Mouse (Mus musculus): ENCODE data around the gene P3h1. TPM values are rescaled to one million over a fixed set of nuclear protein-coding genes. Genes with fewer than 3 reads are reported as not detected.
"Not testable (repeated sequence)": the region's sequence is repeated elsewhere in the genome, so short reads cannot be mapped to it uniquely, and the experiment has no call there.

Gene P3h1
- total RNA-seq, 2 experiments from 2014 or later: 15.0 to 15.7 TPM

- no peak for DNase-seq (ENCODE audit: low spot score)
- intact Hi-C loops (cut with DNase I): loop anchor here (2.0 kb wide), 1 partner anchor 15 kb away; no protein-coding TSS in a partner anchor
Measured at GRCm38 (mm10) chr4:119259344-119260254, 26.9 kb downstream of the P3h1 start.

GRCm38 (mm10) chr4:119261087-119261713 is 28.5 kb downstream of the P3h1 start:
- intact Hi-C loops (cut with DNase I): loop anchor here (2.0 kb wide), 1 partner anchor 14 kb away; no protein-coding TSS in a partner anchor

GRCm38 (mm10) chr4:119262483-119262882 is 29.8 kb downstream of the P3h1 start:
- DNase-seq (ENCODE audit: low spot score): no peak
- intact Hi-C loops (cut with DNase I): no loop called here

More at GRCm38 (mm10) chr4:119261087-119261713, 28.5 kb downstream of the P3h1 start:
- DNase-seq (ENCODE audit: low spot score): no peak

- intact Hi-C loops (cut with DNase I): no loop called here
Measured at GRCm38 (mm10) chr4:119263459-119263858, 30.7 kb downstream of the P3h1 start.

GRCm38 (mm10) chr4:119266606-119267005 is 33.9 kb downstream of the P3h1 start:
- DNase-seq (ENCODE audit: low spot score): no peak
- intact Hi-C loops (cut with DNase I): no loop called here

More at GRCm38 (mm10) chr4:119263459-119263858, 30.7 kb downstream of the P3h1 start:
- no peak for DNase-seq (ENCODE audit: low spot score)

GRCm38 (mm10) chr4:119274627-119275026 is 41.9 kb downstream of the P3h1 start:
- intact Hi-C loops (cut with DNase I): loop anchor here (2.0 kb wide), 1 partner anchor 14 kb away; no protein-coding TSS in a partner anchor
- DNase-seq (ENCODE audit: low spot score): peak; percentile 34

- no peak for DNase-seq (ENCODE audit: low spot score)
- intact Hi-C loops (cut with DNase I): loop anchor here (2.0 kb wide), 1 partner anchor 14 kb away; no protein-coding TSS in a partner anchor
Measured at GRCm38 (mm10) chr4:119275226-119275625, 42.5 kb downstream of the P3h1 start.

- no peak for DNase-seq (ENCODE audit: low spot score)
Measured at GRCm38 (mm10) chr4:119275726-119276125, 43.0 kb downstream of the P3h1 start.

GRCm38 (mm10) chr4:119278784-119279183 is 46.1 kb downstream of the P3h1 start:
- DNase-seq (ENCODE audit: low spot score); intact Hi-C loops (cut with DNase I): not testable (repeated sequence)

More at GRCm38 (mm10) chr4:119275726-119276125, 43.0 kb downstream of the P3h1 start:
- intact Hi-C loops (cut with DNase I): loop anchor here (2.0 kb wide), 1 partner anchor 15 kb away; no protein-coding TSS in a partner anchor

- no peak for DNase-seq (ENCODE audit: low spot score)
- intact Hi-C loops (cut with DNase I): loop anchor here (5.0 kb wide), 1 partner anchor 37 kb away; the partner anchor contains the start of gene Ppih
Measured at GRCm38 (mm10) chr4:119284861-119285260, 52.1 kb downstream of the P3h1 start.

- intact Hi-C loops (cut with DNase I): no loop called here
- DNase-seq (ENCODE audit: low spot score): no peak
Measured at GRCm38 (mm10) chr4:119285336-119285735, 52.6 kb downstream of the P3h1 start.

- intact Hi-C loops (cut with DNase I): no loop called here
- no peak for DNase-seq (ENCODE audit: low spot score)
Measured at GRCm38 (mm10) chr4:119291921-119292320, 59.2 kb downstream of the P3h1 start.

- peak; percentile 20 for DNase-seq (ENCODE audit: low spot score)
- intact Hi-C loops (cut with DNase I): no loop called here
Measured at GRCm38 (mm10) chr4:119292771-119293573, 60.3 kb downstream of the P3h1 start.

- DNase-seq (ENCODE audit: low spot score): no peak
- intact Hi-C loops (cut with DNase I): loop anchor here (1.0 kb wide), 1 partner anchor 27 kb away; the partner anchor contains the start of gene Ppih
Measured at GRCm38 (mm10) chr4:119293574-119294258, 61.0 kb downstream of the P3h1 start.

GRCm38 (mm10) chr4:119294415-119295133 is 61.9 kb downstream of the P3h1 start, which contains the start of gene Ybx1:
Gene Ybx1, minus strand, starts transcription at chr4:119294604.
- intact Hi-C loops (cut with DNase I): loop anchor here (1.0 to 5.0 kb wide), 2 partner anchors 26 to 128 kb away; partner anchors contain the start of genes Ppcs, Ppih and Zmynd12
- DNase-seq (ENCODE audit: low spot score): peak; percentile 99

- intact Hi-C loops (cut with DNase I): loop anchor here (5.0 kb wide), 1 partner anchor 127 kb away; the partner anchor contains the start of genes Ppcs and Zmynd12
- no peak for DNase-seq (ENCODE audit: low spot score)
Measured at GRCm38 (mm10) chr4:119295134-119295453, 62.4 kb downstream of the P3h1 start.

GRCm38 (mm10) chr4:119297361-119297760 is 64.6 kb downstream of the P3h1 start:
- no peak for DNase-seq (ENCODE audit: low spot score)
- intact Hi-C loops (cut with DNase I): loop anchor here (5.0 kb wide), 1 partner anchor 125 kb away; the partner anchor contains the start of genes Ppcs and Zmynd12

Data from heart, postnatal 25 days (tissue).